Comparison of ENCODE assay signal across 8 mouse cellular contexts in genomic region chr4:107923803-107924194, GRCm38 (mm10). TPM values are rescaled to one million over a fixed set of nuclear protein-coding genes. Genes with fewer than 3 reads are reported as not detected.
DNase-seq lines count a peak whose midpoint lies in the region; ATAC-seq and TF ChIP-seq lines count a peak whose summit lies in the region.

No protein-coding gene starts in this region.

- no peak overlapping the region for H3K27ac ChIP-seq in left cerebral cortex, adult 2 months
- peak overlapping the region; percentile 93 for H3K27ac ChIP-seq in limb, embryonic 10.5 days
- no peak overlapping the region for H3K27ac ChIP-seq in neural tube, embryonic 14.5 days (ENCODE audit: low read depth, low read length)

- no peaks in the 10 kb centered on the region for H3K27me3 ChIP-seq in limb, embryonic 10.5 days (ENCODE audit: low read depth, poor library complexity, severe bottlenecking)
- H3K27me3 ChIP-seq in neural tube, embryonic 14.5 days (ENCODE audit: control insufficient read depth, insufficient read depth, low read length) = no peaks in the 10 kb centered on the region

- ATAC-seq in erythroid progenitor cell, adult 5-6 weeks (replicated peaks; ENCODE audit: low FRiP score, poor library complexity, severe bottlenecking) = 0 out of 2 replicates have a peak, but pooled peaks have one; percentile 8
- ATAC-seq in neural tube, embryonic 14.5 days (ENCODE audit: low read depth) = 0 out of 2 replicates have a peak, but pooled peaks have one; percentile 3

- intact Hi-C loops in left cerebral cortex, adult 2 months (cut with DNase I) = no loop called here
- intact Hi-C loops in left cerebral cortex, postnatal 36 days (cut with DNase I) = no loop called here

- no peak for DNase-seq in left cerebral cortex, adult 2 months (ENCODE audit: extremely low spot score in 1 of 2, low spot score in 2 of 2)
- DNase-seq in left cerebral cortex, postnatal 36 days (ENCODE audit: low spot score in 2 of 2) = no peak
- no peak for DNase-seq in limb, embryonic 10.5 days (ENCODE audit: low spot score)
- DNase-seq in T-cell, adult 2 months (ENCODE audit: low spot score) = no peak
- no peak for DNase-seq in gastrocnemius, postnatal 10 days
- no peak for DNase-seq in urinary bladder, postnatal 10 days (ENCODE audit: low spot score)

- no peaks in the 10 kb centered on the region for H3K9me3 ChIP-seq in limb, embryonic 10.5 days (replicated peaks)
- H3K9me3 ChIP-seq in neural tube, embryonic 14.5 days (ENCODE audit: control insufficient read depth, low read length) = no peaks in the 10 kb centered on the region

- peaks cover 9% of the 10 kb centered on the region; the same call in 1 of the 2 replicates for H3K36me3 ChIP-seq in limb, embryonic 10.5 days
- no peaks in the 10 kb centered on the region for H3K36me3 ChIP-seq in neural tube, embryonic 14.5 days (ENCODE audit: control insufficient read depth, insufficient read depth, low read length)

- WGBS in limb, embryonic 10.5 days = 53% methylated on average over 7 of the region's 7 CpGs
- WGBS in neural tube, embryonic 14.5 days = 52% methylated on average over 7 of the region's 7 CpGs

- no peak overlapping the region for H3K9ac ChIP-seq in neural tube, embryonic 14.5 days (replicated peaks; ENCODE audit: low read depth, low read length)

- peak overlapping the region; percentile 83 for H3K4me2 ChIP-seq in neural tube, embryonic 14.5 days (ENCODE audit: low read depth, low read length)

- H3K4me3 ChIP-seq in left cerebral cortex, adult 2 months = peak overlapping the region; percentile 64
- H3K4me3 ChIP-seq in limb, embryonic 10.5 days = peak overlapping the region; percentile 87
- H3K4me3 ChIP-seq in neural tube, embryonic 14.5 days (ENCODE audit: low read depth, low read length) = peak overlapping the region; percentile 68

- peaks cover 14% of the 10 kb centered on the region for H3K4me1 ChIP-seq in limb, embryonic 10.5 days
- no peaks in the 10 kb centered on the region for H3K4me1 ChIP-seq in neural tube, embryonic 14.5 days (ENCODE audit: control insufficient read depth, insufficient read depth, low read length)

- no peak for TF ChIP-seq CTCF in left cerebral cortex, adult 2 months (IDR thresholded peaks at IDR 0.05)

RNA-seq across cellular contexts. Expression of gene Cpt2, which starts 0.4 kb away (rescaled TPM):
- 1 to 10 TPM; 4.3 to 7.6 TPM for total RNA-seq in left cerebral cortex, adult 2 months (2021)
- 1 to 10 TPM; 6.5 to 6.7 TPM for total RNA-seq in left cerebral cortex, postnatal 36 days (2021)
- 6.3 and 14.4 TPM in 2 replicates for total RNA-seq in erythroid progenitor cell, adult 5-6 weeks (2015; ENCODE audit: low replicate concordance)
- 18.5 and 19.1 TPM in 2 replicates for total RNA-seq in erythroid progenitor cell, adult 5-6 weeks (2017; ENCODE audit: low replicate concordance)
- 39.7 and 41.6 TPM in 2 replicates for polyA plus RNA-seq in limb, embryonic 10.5 days (2016; fragmentation: Nextera tagmentation; extraction: Ambion mirVana)
- 14.0 and 19.3 TPM in 2 replicates for polyA plus RNA-seq in neural tube, embryonic 14.5 days (2014; fragmentation: Nextera tagmentation; extraction: Ambion mirVana)
- 10 to 100 TPM; 45.4 to 46.0 TPM for total RNA-seq in gastrocnemius, postnatal 10 days (2021)

RNA-seq across cellular contexts. Expression of gene 0610037L13Rik, which starts 34.2 kb away (rescaled TPM):
- total RNA-seq in left cerebral cortex, adult 2 months (2021) = 10 to 100 TPM; 56.6 to 62.9 TPM
- 10 to 100 TPM; 57.2 to 58.9 TPM for total RNA-seq in left cerebral cortex, postnatal 36 days (2021)
- total RNA-seq in erythroid progenitor cell, adult 5-6 weeks (2015; ENCODE audit: low replicate concordance) = 17.7 and 19.3 TPM in 2 replicates
- total RNA-seq in erythroid progenitor cell, adult 5-6 weeks (2017; ENCODE audit: low replicate concordance) = 3.9 and 10.7 TPM in 2 replicates
- polyA plus RNA-seq in limb, embryonic 10.5 days (2016; fragmentation: Nextera tagmentation; extraction: Ambion mirVana) = 104 and 117 TPM in 2 replicates
- 82.6 and 91.7 TPM in 2 replicates for polyA plus RNA-seq in neural tube, embryonic 14.5 days (2014; fragmentation: Nextera tagmentation; extraction: Ambion mirVana)
- total RNA-seq in gastrocnemius, postnatal 10 days (2021) = 10 to 100 TPM; 57.6 to 65.4 TPM

RNA-seq across cellular contexts. Expression of gene Magoh, which starts 44.2 kb away (rescaled TPM):
- total RNA-seq in left cerebral cortex, adult 2 months (2021) = 10 to 100 TPM; 33.9 to 41.7 TPM
- total RNA-seq in left cerebral cortex, postnatal 36 days (2021) = 10 to 100 TPM; 35.2 to 43.4 TPM
- total RNA-seq in erythroid progenitor cell, adult 5-6 weeks (2015; ENCODE audit: low replicate concordance) = 67.8 and 71.7 TPM in 2 replicates
- 51.1 and 55.3 TPM in 2 replicates for total RNA-seq in erythroid progenitor cell, adult 5-6 weeks (2017; ENCODE audit: low replicate concordance)
- 242 and 271 TPM in 2 replicates for polyA plus RNA-seq in limb, embryonic 10.5 days (2016; fragmentation: Nextera tagmentation; extraction: Ambion mirVana)
- 104 and 120 TPM in 2 replicates for polyA plus RNA-seq in neural tube, embryonic 14.5 days (2014; fragmentation: Nextera tagmentation; extraction: Ambion mirVana)
- 10 to 100 TPM; 38.6 to 41.3 TPM for total RNA-seq in gastrocnemius, postnatal 10 days (2021)

RNA-seq across cellular contexts. Expression of gene Slc1a7, which starts 44.3 kb away (rescaled TPM):
- total RNA-seq in left cerebral cortex, adult 2 months (2021) = under 1 TPM; 0.43 to 0.94 TPM
- total RNA-seq in left cerebral cortex, postnatal 36 days (2021) = under 1 TPM; 0.72 to 0.79 TPM
- total RNA-seq in erythroid progenitor cell, adult 5-6 weeks (2015; ENCODE audit: low replicate concordance) = not detected in 2 replicates
- total RNA-seq in erythroid progenitor cell, adult 5-6 weeks (2017; ENCODE audit: low replicate concordance) = not detected in 2 replicates
- polyA plus RNA-seq in limb, embryonic 10.5 days (2016; fragmentation: Nextera tagmentation; extraction: Ambion mirVana) = not detected in 2 replicates
- not detected in 2 replicates for polyA plus RNA-seq in neural tube, embryonic 14.5 days (2014; fragmentation: Nextera tagmentation; extraction: Ambion mirVana)
- total RNA-seq in gastrocnemius, postnatal 10 days (2021) = not detected
